Mouse (Mus musculus): Measurements from ENCODE around the gene Gjd2. TPM values are rescaled to one million over a fixed set of nuclear protein-coding genes. Genes with fewer than 3 reads are reported as not detected.

Gene Gjd2
- polyA plus RNA-seq, 1 experiment, result not detected

GRCm38 (mm10) chr2:114051111-114051870 lies 37.9 kb upstream of the Gjd2 start:
- 87% methylated on average over 7 of the region's 7 CpGs for WGBS
- H3K4me1 ChIP-seq (ENCODE audit: control insufficient read depth, insufficient read depth, low read length), result no peaks in the 10 kb centered on the region
- TF ChIP-seq POLR2A (IDR thresholded peaks at IDR 0.05; ENCODE audit: borderline replicate concordance, control insufficient read depth, low read depth, low read length) (no peak), CTCF (IDR thresholded peaks at IDR 0.05; ENCODE audit: control insufficient read depth, insufficient read depth, low read length) (no peak)

DNA sequence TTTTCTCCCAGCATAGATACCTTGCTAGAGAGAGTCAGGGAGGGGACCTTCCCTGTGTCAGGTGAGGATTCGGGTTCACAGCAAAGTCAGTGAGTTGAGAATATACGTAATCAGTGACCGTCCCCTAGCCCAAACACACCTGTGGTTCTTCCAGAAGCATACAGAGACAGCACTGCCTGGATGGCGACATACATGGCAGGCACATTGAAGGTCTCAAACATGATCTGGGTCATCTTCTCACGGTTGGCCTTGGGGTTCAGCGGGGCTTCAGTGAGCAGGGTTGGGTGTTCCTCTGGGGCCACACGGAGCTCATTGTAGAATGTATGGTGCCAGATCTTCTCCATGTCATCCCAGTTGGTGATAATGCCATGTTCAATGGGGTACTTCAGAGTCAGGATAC lies 36.7 kb upstream of the Gjd2 start:
- WGBS, result 81% methylated on average over 7 of the region's 7 CpGs
- no peak overlapping the region for H3K27ac ChIP-seq (ENCODE audit: control insufficient read depth, insufficient read depth, low read depth, low read length, poor library complexity)
- no peak overlapping the region for H3K4me3 ChIP-seq (replicated peaks; ENCODE audit: control insufficient read depth, low read depth, low read length)
- H3K4me1 ChIP-seq (ENCODE audit: control insufficient read depth, insufficient read depth, low read length), result no peaks in the 10 kb centered on the region
- TF ChIP-seq CTCF (IDR thresholded peaks at IDR 0.05; ENCODE audit: control insufficient read depth, insufficient read depth, low read length), result no peak
- no peak for TF ChIP-seq POLR2A (IDR thresholded peaks at IDR 0.05; ENCODE audit: borderline replicate concordance, control insufficient read depth, low read depth, low read length)

More at GRCm38 (mm10) chr2:114051111-114051870, 37.9 kb upstream of the Gjd2 start:
- Histone ChIP-seq H3K4me3 (replicated peaks; ENCODE audit: control insufficient read depth, low read depth, low read length) (no peak overlapping the region), H3K27ac (ENCODE audit: control insufficient read depth, insufficient read depth, low read depth, low read length, poor library complexity) (no peak overlapping the region)

DNA sequence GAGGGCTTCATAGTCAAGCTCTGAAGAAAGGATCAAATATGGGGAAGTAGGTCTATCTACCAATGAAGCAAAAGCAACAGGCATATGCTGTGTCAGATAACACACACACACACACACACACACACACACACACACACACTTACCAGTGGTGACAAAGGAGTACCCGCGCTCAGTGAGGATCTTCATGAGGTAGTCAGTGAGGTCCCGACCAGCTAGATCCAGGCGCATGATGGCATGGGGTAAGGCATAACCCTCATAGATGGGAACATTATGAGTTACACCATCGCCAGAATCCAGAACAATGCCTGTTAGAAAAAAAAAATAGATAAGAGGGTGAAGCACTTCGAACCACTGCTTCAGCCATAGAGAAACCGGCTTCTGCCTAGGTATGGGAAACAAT lies 36.0 kb upstream of the Gjd2 start:
- Histone ChIP-seq H3K4me1 (ENCODE audit: control insufficient read depth, insufficient read depth, low read length) (no peaks in the 10 kb centered on the region), H3K27ac (ENCODE audit: control insufficient read depth, insufficient read depth, low read depth, low read length, poor library complexity) (no peak overlapping the region), H3K4me3 (replicated peaks; ENCODE audit: control insufficient read depth, low read depth, low read length) (no peak overlapping the region)
- 84% methylated on average over 7 of the region's 7 CpGs for WGBS
- no peak for TF ChIP-seq POLR2A (IDR thresholded peaks at IDR 0.05; ENCODE audit: borderline replicate concordance, control insufficient read depth, low read depth, low read length)
- TF ChIP-seq CTCF (IDR thresholded peaks at IDR 0.05; ENCODE audit: control insufficient read depth, insufficient read depth, low read length), result no peak

GRCm38 (mm10) chr2:114047960-114048611 lies 34.7 kb upstream of the Gjd2 start:
- Histone ChIP-seq H3K27ac (ENCODE audit: control insufficient read depth, insufficient read depth, low read depth, low read length, poor library complexity) (no peak overlapping the region), H3K4me3 (replicated peaks; ENCODE audit: control insufficient read depth, low read depth, low read length) (no peak overlapping the region), H3K4me1 (ENCODE audit: control insufficient read depth, insufficient read depth, low read length) (no peaks in the 10 kb centered on the region)
- 88% methylated on average over 5 of the region's 5 CpGs for WGBS
- TF ChIP-seq POLR2A (IDR thresholded peaks at IDR 0.05; ENCODE audit: borderline replicate concordance, control insufficient read depth, low read depth, low read length), result no peak

- WGBS, result 83% methylated on average over 5 of the region's 5 CpGs
- Histone ChIP-seq H3K4me3 (replicated peaks; ENCODE audit: control insufficient read depth, low read depth, low read length) (no peak overlapping the region), H3K27ac (ENCODE audit: control insufficient read depth, insufficient read depth, low read depth, low read length, poor library complexity) (no peak overlapping the region), H3K4me1 (ENCODE audit: control insufficient read depth, insufficient read depth, low read length) (no peaks in the 10 kb centered on the region)
- no peak for TF ChIP-seq POLR2A (IDR thresholded peaks at IDR 0.05; ENCODE audit: borderline replicate concordance, control insufficient read depth, low read depth, low read length)
- TF ChIP-seq CTCF (IDR thresholded peaks at IDR 0.05; ENCODE audit: control insufficient read depth, insufficient read depth, low read length), result no peak
Measured at GRCm38 (mm10) chr2:114046151-114046664, 32.8 kb upstream of the Gjd2 start.

GRCm38 (mm10) chr2:114037926-114038325 lies 24.5 kb upstream of the Gjd2 start:
- no peak for TF ChIP-seq CTCF (IDR thresholded peaks at IDR 0.05; ENCODE audit: control insufficient read depth, insufficient read depth, low read length)
- no peak for TF ChIP-seq POLR2A (IDR thresholded peaks at IDR 0.05; ENCODE audit: borderline replicate concordance, control insufficient read depth, low read depth, low read length)
- H3K4me1 ChIP-seq (ENCODE audit: control insufficient read depth, insufficient read depth, low read length), result no peaks in the 10 kb centered on the region
- WGBS, result 73% methylated on average over 2 of the region's 2 CpGs
- no peak overlapping the region for H3K4me3 ChIP-seq (replicated peaks; ENCODE audit: control insufficient read depth, low read depth, low read length)
- no peak overlapping the region for H3K27ac ChIP-seq (ENCODE audit: control insufficient read depth, insufficient read depth, low read depth, low read length, poor library complexity)

GRCm38 (mm10) chr2:114032259-114032658 lies 18.8 kb upstream of the Gjd2 start:
- 16% methylated on average over 2 of the region's 2 CpGs for WGBS
- Histone ChIP-seq H3K27ac (ENCODE audit: control insufficient read depth, insufficient read depth, low read depth, low read length, poor library complexity) (no peak overlapping the region), H3K4me3 (replicated peaks; ENCODE audit: control insufficient read depth, low read depth, low read length) (no peak overlapping the region), H3K4me1 (ENCODE audit: control insufficient read depth, insufficient read depth, low read length) (no peaks in the 10 kb centered on the region)
- TF ChIP-seq POLR2A (IDR thresholded peaks at IDR 0.05; ENCODE audit: borderline replicate concordance, control insufficient read depth, low read depth, low read length) (no peak), CTCF (IDR thresholded peaks at IDR 0.05; ENCODE audit: control insufficient read depth, insufficient read depth, low read length) (no peak)

DNA sequence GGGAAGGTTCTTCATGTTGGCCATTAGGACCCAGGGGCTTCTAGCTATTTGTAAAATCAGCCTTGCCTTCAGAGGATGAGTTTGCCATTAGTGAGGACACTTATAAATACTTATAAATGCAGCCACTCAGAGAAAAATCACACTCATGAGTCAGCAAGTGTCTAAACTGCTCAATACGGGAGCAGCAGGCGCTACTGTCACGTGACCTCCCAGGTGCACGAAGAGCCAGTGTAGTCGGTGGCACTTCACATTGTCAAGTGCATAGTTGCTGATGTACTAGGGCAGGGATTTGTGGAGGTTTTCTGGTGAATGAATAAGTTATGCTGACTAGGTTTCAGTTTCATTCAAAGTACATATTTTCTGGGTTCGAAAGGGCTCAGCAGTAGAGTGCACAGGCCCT lies 10.0 kb upstream of the Gjd2 start:
- H3K27ac ChIP-seq (ENCODE audit: control insufficient read depth, insufficient read depth, low read depth, low read length, poor library complexity), result no peak overlapping the region
- no peaks in the 10 kb centered on the region for H3K4me1 ChIP-seq (ENCODE audit: control insufficient read depth, insufficient read depth, low read length)
- whole genome bisulfite sequencing, result 82% methylated on average over 6 of the region's 6 CpGs
- TF ChIP-seq CTCF (IDR thresholded peaks at IDR 0.05; ENCODE audit: control insufficient read depth, insufficient read depth, low read length) (no peak), POLR2A (IDR thresholded peaks at IDR 0.05; ENCODE audit: borderline replicate concordance, control insufficient read depth, low read depth, low read length) (no peak)
- H3K4me3 ChIP-seq (replicated peaks; ENCODE audit: control insufficient read depth, low read depth, low read length), result no peak overlapping the region
